Mouse (Mus musculus) hindbrain, postnatal 0 days (tissue): ENCODE data around the gene Gng12. TPM values are rescaled to one million over a fixed set of nuclear protein-coding genes. Genes with fewer than 3 reads are reported as not detected.

ENCODE experiments used
- ATAC-seq: fragments of 200-750 bp; cut with Nextera tagmentation; 2 replicates; pipeline ENCODE4 v1.8.0; 2017; ENCODE audit warnings: mild to moderate bottlenecking, moderate TSS enrichment, moderate library complexity
- DNase-seq: peaks from one replicate; pipeline ENCODE4 v3.0.0-alpha.2; 2015; ENCODE audit warnings: low spot score
- H3K27ac ChIP-seq: fragments of 300-500 bp; sonication (generic); 2 replicates; pipeline ENCODE4 v1.5.1; 2014; ENCODE audit warnings: mild to moderate bottlenecking
- H3K27me3 ChIP-seq: fragments of 300-500 bp; sonication (generic); 2 replicates; pipeline ENCODE4 v1.6.1; 2014; ENCODE audit warnings: low read length, mixed read lengths; ENCODE audit not compliant: insufficient read depth
- H3K36me3 ChIP-seq: fragments of 300-500 bp; sonication (generic); 2 replicates; pipeline ENCODE4 v1.6.1; 2014; ENCODE audit warnings: low read length, mixed read lengths; ENCODE audit not compliant: insufficient read depth
- H3K4me1 ChIP-seq: fragments of 300-500 bp; sonication (generic); 2 replicates; pipeline ENCODE4 v1.6.1; 2014; ENCODE audit warnings: antibody characterized with exemption, low read length, mixed read lengths; ENCODE audit not compliant: insufficient read depth
- H3K4me2 ChIP-seq: fragments of 300-500 bp; sonication (generic); 2 replicates; pipeline ENCODE4 v1.6.1; 2014; ENCODE audit warnings: low read depth, mild to moderate bottlenecking, low read length, moderate library complexity, mixed read lengths
- H3K4me3 ChIP-seq: fragments of 300-500 bp; sonication (generic); 2 replicates; pipeline ENCODE4 v1.5.1; 2014; ENCODE audit warnings: low read length
- H3K9ac ChIP-seq: fragments of 300-500 bp; sonication (generic); replicated peaks from 2 replicates; pipeline ENCODE4 v1.6.1; 2014; ENCODE audit warnings: mild to moderate bottlenecking, low read length, moderate library complexity, mixed read lengths
- H3K9me3 ChIP-seq: fragments of 300-500 bp; sonication (generic); 2 replicates; pipeline ENCODE4 v1.6.1; 2016; ENCODE audit warnings: low read length, mixed read lengths
- CTCF ChIP-seq: IDR thresholded peaks from 2 replicates; pipeline ENCODE4 v1.5.1; 2016; ENCODE audit warnings: antibody characterized with exemption, control low read depth, low read depth
- WGBS: fragments of 180-500 bp; shearing (Covaris S2); extraction: QIAGEN DNeasy Blood & Tissue Kit; methylation state at CpG from one replicate; pipeline ENCODE4 v1.1.7; 2014; 5-methylcytosine and 5-hydroxymethylcytosine counted together
- polyA plus RNA-seq: library from polyadenylated mRNA; unstranded; fragments of >200 nt; fragmentation: Nextera tagmentation; extraction: Ambion mirVana; gene quantifications from 2 replicates; pipeline ENCODE4 v1.2.1, GENCODE M21; 2015
- total RNA-seq: library from RNA; depleted of rRNA; stranded (reverse); fragments of >200 nt; gene quantifications from 2 replicates; pipeline ENCODE4 v1.2.3, GENCODE M21; 2014

The Gng12 gene
- total and polyA plus RNA-seq, 2 experiments from 2014 or later: 43.5 to 91.4 TPM

DNA sequence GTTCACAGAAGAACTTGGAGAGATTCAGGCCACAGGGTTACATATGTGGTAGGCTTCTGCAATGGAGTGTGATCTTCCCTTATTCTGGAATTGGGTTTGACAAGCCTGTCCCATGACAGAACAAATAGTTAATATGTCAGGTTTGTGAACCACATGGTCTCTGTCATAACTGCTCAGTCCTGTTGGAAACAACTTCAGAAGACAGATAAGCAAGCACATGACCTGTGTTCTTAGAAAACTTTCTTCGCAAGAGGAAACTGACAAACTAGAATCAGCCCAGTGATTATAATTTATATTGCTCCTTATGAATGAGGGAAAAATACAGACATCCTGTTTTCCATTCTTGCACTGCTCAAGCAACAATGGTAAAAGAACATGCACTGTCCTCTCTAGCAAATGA lies 83.0 kb downstream of the Gng12 start:
- WGBS: 95% methylated on average over 1 of the region's 1 CpGs

DNA sequence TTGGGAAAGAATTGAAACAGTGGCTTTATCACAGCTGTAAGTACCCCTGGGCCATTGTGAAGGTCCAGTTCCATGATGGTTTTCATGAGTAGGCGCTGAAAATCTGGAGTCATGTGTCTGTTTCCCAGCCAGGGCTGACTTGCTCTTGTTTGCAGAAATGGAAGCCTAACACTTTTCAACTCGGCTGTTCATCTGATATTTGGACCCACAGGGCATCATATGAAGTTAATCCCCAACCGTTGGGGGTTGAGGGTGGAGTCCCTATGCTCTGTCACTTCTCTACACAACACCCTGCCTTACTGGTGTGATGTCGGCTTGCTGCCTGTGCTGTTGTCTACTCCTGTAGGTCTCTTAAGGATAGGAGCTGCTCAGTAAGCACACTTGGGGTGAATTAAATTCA lies 83.8 kb downstream of the Gng12 start:
- 76% methylated on average over 4 of the region's 4 CpGs for WGBS
- Histone ChIP-seq H3K9ac (no peak overlapping the region), H3K27me3 (no peaks in the 10 kb centered on the region), H3K4me2 (no peak overlapping the region), H3K27ac (no peak overlapping the region), H3K4me3 (no peak overlapping the region), H3K4me1 (peaks cover 3% of the 10 kb centered on the region; the same call in 1 of the 2 replicates), H3K9me3 (no peaks in the 10 kb centered on the region), H3K36me3 (no peaks in the 10 kb centered on the region)
- TF ChIP-seq CTCF: no peak
- DNase-seq (no peak), ATAC-seq (0 out of 2 replicates have a peak, but pooled peaks have one; percentile 22)

More for the DNA sequence above, 83.0 kb downstream of the Gng12 start:
- Histone ChIP-seq H3K4me3 (no peak overlapping the region), H3K36me3 (no peaks in the 10 kb centered on the region), H3K27ac (no peak overlapping the region), H3K4me1 (peaks cover 3% of the 10 kb centered on the region; the same call in 1 of the 2 replicates), H3K9ac (no peak overlapping the region), H3K27me3 (no peaks in the 10 kb centered on the region), H3K4me2 (no peak overlapping the region), H3K9me3 (no peaks in the 10 kb centered on the region)
- ATAC-seq: no peak
- TF ChIP-seq CTCF: no peak
- no peak for DNase-seq

DNA sequence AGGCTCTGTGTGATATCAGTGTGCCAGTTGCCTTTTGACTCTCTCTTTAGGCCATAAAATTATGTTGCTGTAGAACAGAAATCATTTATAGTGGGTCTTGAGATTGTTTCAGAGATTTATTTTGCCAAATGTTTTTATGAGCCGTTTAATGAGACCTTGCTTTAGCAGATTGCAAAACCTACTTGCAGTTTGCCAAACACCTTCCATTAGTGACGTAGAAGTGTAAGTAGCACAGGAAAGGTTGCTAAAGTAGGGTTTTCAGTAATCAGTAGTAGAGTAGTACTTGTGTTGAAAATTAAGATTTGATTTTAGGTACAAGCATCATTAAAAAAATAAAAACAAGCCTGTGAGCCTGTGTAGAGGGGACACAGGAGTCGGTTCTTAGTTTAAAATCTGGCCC lies 85.2 kb downstream of the Gng12 start:
- Histone ChIP-seq H3K9me3 (no peaks in the 10 kb centered on the region), H3K4me3 (no peak overlapping the region), H3K36me3 (no peaks in the 10 kb centered on the region), H3K27me3 (no peaks in the 10 kb centered on the region), H3K4me1 (peaks cover 3% of the 10 kb centered on the region; the same call in 1 of the 2 replicates), H3K27ac (no peak overlapping the region), H3K9ac (no peak overlapping the region), H3K4me2 (no peak overlapping the region)
- WGBS: 88% methylated on average over 3 of the region's 3 CpGs
- TF ChIP-seq CTCF: no peak
- ATAC-seq (no peak), DNase-seq (no peak)

DNA sequence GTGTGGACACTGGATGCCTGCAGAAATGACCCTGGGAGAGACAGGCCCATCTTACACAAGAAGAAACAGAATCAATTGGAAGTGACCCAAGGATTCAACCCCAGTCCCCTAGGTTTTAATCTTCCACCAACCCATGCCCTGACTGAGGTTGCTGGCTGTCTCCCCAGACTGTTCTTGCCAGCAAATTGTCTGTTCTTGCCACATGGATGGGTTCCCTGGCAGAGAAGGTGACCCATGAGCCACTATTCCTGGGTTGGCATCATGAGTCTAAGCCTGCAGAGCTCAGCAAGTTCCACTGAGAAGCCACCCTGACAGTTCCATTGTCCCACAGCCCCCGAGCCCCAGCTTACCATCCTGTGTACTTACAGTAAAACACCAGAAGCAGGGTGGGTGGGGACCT lies 85.7 kb downstream of the Gng12 start:
- WGBS: 50% methylated on average over 1 of the region's 1 CpGs
- H3K36me3 ChIP-seq: no peaks in the 10 kb centered on the region
- no peak overlapping the region for H3K27ac ChIP-seq
- H3K9ac ChIP-seq: no peak overlapping the region
- H3K4me1 ChIP-seq: peaks cover 3% of the 10 kb centered on the region; the same call in 1 of the 2 replicates
- H3K4me3 ChIP-seq: no peak overlapping the region
- H3K27me3 ChIP-seq: no peaks in the 10 kb centered on the region
- no peaks in the 10 kb centered on the region for H3K9me3 ChIP-seq
- DNase-seq (peak; percentile 43), ATAC-seq (peak; percentile 68; the same call in 1 of the 2 replicates)
- no peak overlapping the region for H3K4me2 ChIP-seq
- TF ChIP-seq CTCF: no peak

DNA sequence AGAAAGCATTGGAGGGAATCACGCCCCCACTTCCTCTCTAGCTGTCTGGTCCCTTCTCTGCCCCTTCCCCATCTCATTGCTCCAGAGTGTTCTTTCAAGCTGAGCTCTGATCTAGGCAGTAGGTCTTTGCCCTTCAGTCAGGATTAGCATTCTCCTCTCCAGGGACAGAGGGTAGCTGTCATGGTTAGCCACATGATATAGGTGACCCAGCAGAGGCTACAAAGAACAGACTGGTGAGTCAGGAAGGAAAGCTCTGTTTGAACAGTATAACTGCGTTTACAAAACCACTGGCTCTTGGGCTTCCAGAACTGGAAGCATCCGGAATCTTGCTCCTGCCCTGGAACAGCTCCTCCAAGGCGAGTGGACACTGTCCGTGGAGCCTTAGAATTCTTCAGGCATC lies 87.9 kb downstream of the Gng12 start:
- no peak overlapping the region for H3K9ac ChIP-seq
- TF ChIP-seq CTCF: no peak
- no peak for DNase-seq
- H3K4me2 ChIP-seq: no peak overlapping the region
- no peaks in the 10 kb centered on the region for H3K27me3 ChIP-seq
- no peak for ATAC-seq
- H3K4me1 ChIP-seq: peaks cover 3% of the 10 kb centered on the region; the same call in 1 of the 2 replicates
- no peaks in the 10 kb centered on the region for H3K36me3 ChIP-seq
- H3K4me3 ChIP-seq: no peak overlapping the region
- WGBS: 89% methylated on average over 5 of the region's 5 CpGs
- no peak overlapping the region for H3K27ac ChIP-seq
- H3K9me3 ChIP-seq: no peaks in the 10 kb centered on the region

DNA sequence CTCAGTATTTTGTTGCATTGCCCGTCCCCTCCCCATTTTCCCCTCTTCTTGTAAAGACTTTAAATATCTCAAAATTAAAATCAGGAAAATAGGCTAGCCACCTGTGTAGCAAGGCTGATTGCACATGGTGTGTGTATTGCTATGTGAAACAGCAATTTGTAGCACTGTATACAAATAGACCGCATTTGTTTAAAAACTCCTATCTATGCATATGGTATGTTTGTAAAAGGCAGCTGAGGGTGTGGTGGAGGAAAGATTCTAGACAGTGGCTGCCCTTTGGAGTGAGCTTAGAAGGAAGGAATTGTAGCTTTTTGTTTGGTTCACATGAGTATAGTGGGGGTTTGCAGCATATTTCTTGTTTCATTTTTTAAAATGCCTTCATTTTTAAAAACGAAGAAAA lies 88.5 kb downstream of the Gng12 start:
- Histone ChIP-seq H3K9me3 (no peaks in the 10 kb centered on the region), H3K27me3 (no peaks in the 10 kb centered on the region), H3K4me1 (peaks cover 3% of the 10 kb centered on the region; the same call in 1 of the 2 replicates), H3K4me3 (no peak overlapping the region), H3K36me3 (no peaks in the 10 kb centered on the region), H3K27ac (no peak overlapping the region), H3K4me2 (no peak overlapping the region), H3K9ac (no peak overlapping the region)
- no peak for ATAC-seq
- DNase-seq: no peak
- no peak for TF ChIP-seq CTCF
- WGBS: 90% methylated on average over 3 of the region's 3 CpGs

DNA sequence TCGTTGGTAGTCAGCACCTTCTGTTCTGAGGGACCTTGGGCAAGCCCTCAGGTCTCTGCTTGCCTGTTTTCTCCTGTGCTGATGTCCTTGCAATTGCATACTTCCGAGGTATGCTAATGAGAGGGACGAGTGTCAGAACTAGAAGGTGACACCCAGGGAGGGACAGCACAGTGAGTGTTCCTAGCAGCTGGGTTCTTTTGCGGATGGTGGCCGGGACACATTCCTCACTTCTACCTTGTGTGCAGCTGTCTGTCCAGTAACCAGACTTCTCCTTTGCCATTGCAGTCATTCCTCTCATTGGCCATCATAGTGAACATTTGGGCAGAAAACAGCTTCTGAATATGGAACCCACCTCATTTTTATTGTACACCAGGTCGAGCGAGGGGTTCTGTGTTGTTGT lies 89.3 kb downstream of the Gng12 start:
- H3K4me1 ChIP-seq: peaks cover 3% of the 10 kb centered on the region; the same call in 1 of the 2 replicates
- no peak for DNase-seq

More for the DNA sequence above, 89.3 kb downstream of the Gng12 start:
- TF ChIP-seq CTCF: no peak
- Histone ChIP-seq H3K4me2 (no peak overlapping the region), H3K27ac (no peak overlapping the region), H3K9ac (no peak overlapping the region), H3K36me3 (no peaks in the 10 kb centered on the region), H3K4me3 (no peak overlapping the region), H3K9me3 (no peaks in the 10 kb centered on the region), H3K27me3 (no peaks in the 10 kb centered on the region)
- ATAC-seq: no peak
- 75% methylated on average over 7 of the region's 7 CpGs for WGBS
